Mouse (Mus musculus) kidney, adult 2 months (tissue): Measurements from ENCODE around the gene Phactr3. TPM values are rescaled to one million over a fixed set of nuclear protein-coding genes. Genes with fewer than 3 reads are reported as not detected.

Source experiments
- DNase-seq: peaks from one replicate; pipeline ENCODE4 v3.0.0; 2021
- H3K27ac ChIP-seq: fragments of 200-500 bp; 2 replicates; pipeline ENCODE4 v1.5.1; 2012; ENCODE audit warnings: low read depth, low read length, control low read depth, inconsistent platforms; ENCODE audit not compliant: insufficient read depth
- H3K27me3 ChIP-seq: fragments of 200-500 bp; replicated peaks from 2 replicates; pipeline ENCODE4 v1.6.1; 2012; ENCODE audit warnings: mild to moderate bottlenecking, moderate library complexity, low read length, inconsistent platforms; ENCODE audit not compliant: control insufficient read depth, insufficient read depth
- H3K36me3 ChIP-seq: fragments of 200-500 bp; 2 replicates; pipeline ENCODE4 v1.6.1; 2012; ENCODE audit warnings: mild to moderate bottlenecking, moderate library complexity, low read length, inconsistent platforms; ENCODE audit not compliant: control insufficient read depth, insufficient read depth
- H3K4me1 ChIP-seq: fragments of 200-500 bp; 2 replicates; pipeline ENCODE4 v1.6.1; 2011; ENCODE audit warnings: low read length; ENCODE audit not compliant: control insufficient read depth, insufficient read depth
- H3K4me3 ChIP-seq: fragments of 200-500 bp; 2 replicates; pipeline ENCODE4 v1.5.1; 2011; ENCODE audit warnings: mild to moderate bottlenecking, low read depth, low read length, control low read depth; ENCODE audit not compliant: insufficient read depth
- CTCF ChIP-seq: fragments of 200-500 bp; conservative IDR thresholded peaks from 2 replicates; pipeline ENCODE4 v1.5.1; 2011; ENCODE audit warnings: low read depth, mild to moderate bottlenecking, control low read depth, low read length, moderate library complexity, mixed read lengths; ENCODE audit not compliant: insufficient read depth, insufficient read length
- POLR2A ChIP-seq: fragments of 200-500 bp; IDR thresholded peaks from one replicate; pipeline ENCODE4 v1.6.1; 2011; ENCODE audit warnings: low read depth, low read length, control low read depth
- WGBS: fragments of 180-500 bp; shearing (Covaris S2); methylation state at CpG from one replicate; pipeline ENCODE4 v1.1.7; 2018; 5-methylcytosine and 5-hydroxymethylcytosine counted together
- polyA plus RNA-seq: library from polyadenylated mRNA; depleted of rRNA; stranded (reverse); fragments of >200 nt; gene quantifications from 2 replicates; pipeline ENCODE4 v1.2.3, GENCODE M21; 2012

Phactr3 gene
- polyA plus RNA-seq, 1 experiment = 0.17 TPM

DNA sequence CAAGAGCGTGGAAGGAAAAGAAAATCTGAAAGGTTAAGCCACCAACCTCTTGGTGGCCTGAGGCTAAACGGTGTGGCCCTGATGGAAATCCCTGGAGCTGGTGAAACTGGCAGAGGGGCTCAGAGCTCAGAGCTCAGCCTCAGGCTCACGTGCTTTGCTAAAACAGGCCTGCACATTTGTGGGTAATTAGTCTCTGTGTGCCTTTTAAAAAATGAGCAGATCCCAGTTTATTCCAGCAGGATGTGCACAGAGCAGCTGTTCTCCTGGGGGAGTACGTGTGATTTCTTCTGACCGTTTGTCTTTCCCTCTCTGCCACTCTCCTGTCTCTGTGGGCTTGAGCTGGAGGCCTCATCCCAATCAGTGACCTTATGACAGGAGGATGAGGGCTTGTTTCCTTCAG lies 35.4 kb downstream of the Phactr3 start:
- Histone ChIP-seq H3K36me3 (no peaks in the 10 kb centered on the region), H3K27me3 (no peaks in the 10 kb centered on the region), H3K4me1 (no peaks in the 10 kb centered on the region), H3K27ac (no peak overlapping the region), H3K4me3 (no peak overlapping the region)
- no peak for TF ChIP-seq CTCF
- TF ChIP-seq POLR2A = no peak
- no peak for DNase-seq
- 60% methylated on average over 5 of the region's 5 CpGs for WGBS

DNA sequence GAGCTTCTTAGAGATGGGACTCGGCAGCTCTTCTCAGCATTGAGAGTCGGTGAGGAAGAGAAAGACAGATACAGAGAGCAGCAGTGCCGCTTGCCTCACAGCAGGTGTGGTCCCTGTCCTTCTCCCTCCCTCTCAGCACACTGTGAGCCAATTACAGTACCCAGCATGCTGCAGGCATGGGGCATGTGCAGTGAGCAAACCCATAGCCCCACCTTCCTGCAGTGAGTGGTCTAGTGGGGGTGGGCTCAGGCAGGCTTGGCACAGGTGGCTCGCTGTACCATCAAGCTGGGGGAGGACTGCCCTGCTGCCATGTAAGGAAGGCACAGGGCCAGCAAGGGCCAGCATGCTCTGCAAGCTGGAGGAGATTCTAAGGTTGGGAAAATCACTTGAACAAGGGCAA lies 35.8 kb downstream of the Phactr3 start:
- no peaks in the 10 kb centered on the region for H3K4me1 ChIP-seq
- 47% methylated on average over 4 of the region's 4 CpGs for WGBS

DNA sequence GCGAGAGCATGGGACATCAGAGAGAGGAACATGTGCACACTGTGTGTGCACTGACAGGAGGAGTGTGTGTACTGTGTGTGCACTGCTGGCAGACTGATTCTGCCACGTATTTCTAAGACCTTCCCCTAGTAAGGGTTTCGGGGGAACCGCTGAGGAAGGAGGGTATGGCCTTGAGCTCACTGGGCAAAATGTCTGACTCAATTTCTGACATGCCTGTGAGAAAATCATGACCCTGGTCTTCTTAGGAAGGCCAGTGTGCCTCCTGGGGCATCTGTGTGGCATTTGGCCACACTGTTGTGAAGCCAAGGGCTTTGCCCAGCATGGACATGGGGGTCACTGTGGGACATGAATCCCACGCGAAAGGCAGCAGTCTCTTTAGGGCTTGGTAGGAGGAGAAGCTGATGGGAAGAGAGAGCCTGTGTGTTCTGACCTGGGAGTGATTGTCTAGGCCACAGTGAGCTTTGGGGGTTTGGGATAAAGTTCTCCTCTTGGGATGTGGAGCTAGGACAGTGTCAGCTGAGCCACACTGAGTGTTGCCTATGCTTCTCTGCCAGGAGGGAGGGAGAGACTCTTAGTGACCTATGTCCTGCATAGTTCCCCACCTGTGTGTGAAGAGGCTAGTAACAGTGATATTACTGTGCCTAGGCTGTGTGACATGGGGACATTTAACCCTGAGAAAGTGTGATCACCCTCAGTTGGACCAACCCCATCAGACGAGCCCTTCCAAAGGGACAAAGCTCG lies 36.6 kb downstream of the Phactr3 start:
- Histone ChIP-seq H3K4me3 (no peak overlapping the region), H3K27me3 (no peaks in the 10 kb centered on the region), H3K27ac (no peak overlapping the region), H3K4me1 (no peaks in the 10 kb centered on the region), H3K36me3 (no peaks in the 10 kb centered on the region)
- no peak for DNase-seq
- TF ChIP-seq CTCF = no peak
- no peak for TF ChIP-seq POLR2A
- 79% methylated on average over 8 of the region's 8 CpGs for WGBS

More for the DNA sequence above, 35.8 kb downstream of the Phactr3 start:
- Histone ChIP-seq H3K27me3 (no peaks in the 10 kb centered on the region), H3K36me3 (no peaks in the 10 kb centered on the region), H3K27ac (no peak overlapping the region), H3K4me3 (no peak overlapping the region)
- TF ChIP-seq POLR2A (no peak), CTCF (no peak)
- DNase-seq = no peak

DNA sequence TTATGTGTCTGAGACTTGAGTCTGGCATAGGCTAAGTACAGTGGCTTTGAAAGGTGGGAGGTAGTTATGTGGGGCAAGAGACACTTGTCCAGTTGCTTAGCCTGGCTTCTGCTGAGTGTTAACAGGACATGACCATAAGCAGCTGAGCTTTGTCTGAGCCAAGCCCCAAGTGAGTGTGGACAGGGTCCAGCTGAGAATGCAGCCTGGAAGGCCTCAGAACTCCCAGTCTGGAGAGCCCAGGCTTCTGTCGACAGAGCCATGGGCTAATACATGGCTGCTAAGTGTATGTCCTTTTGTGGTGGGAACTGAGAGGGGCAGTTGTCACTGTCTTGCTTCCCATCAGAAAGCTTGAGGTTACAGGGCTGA lies 37.1 kb downstream of the Phactr3 start:
- no peaks in the 10 kb centered on the region for H3K4me1 ChIP-seq
- H3K27me3 ChIP-seq = no peaks in the 10 kb centered on the region
- H3K27ac ChIP-seq = no peak overlapping the region
- DNase-seq = no peak
- no peaks in the 10 kb centered on the region for H3K36me3 ChIP-seq
- no peak overlapping the region for H3K4me3 ChIP-seq
- TF ChIP-seq POLR2A (no peak), CTCF (no peak)
- 61% methylated on average over 1 of the region's 1 CpGs for WGBS

DNA sequence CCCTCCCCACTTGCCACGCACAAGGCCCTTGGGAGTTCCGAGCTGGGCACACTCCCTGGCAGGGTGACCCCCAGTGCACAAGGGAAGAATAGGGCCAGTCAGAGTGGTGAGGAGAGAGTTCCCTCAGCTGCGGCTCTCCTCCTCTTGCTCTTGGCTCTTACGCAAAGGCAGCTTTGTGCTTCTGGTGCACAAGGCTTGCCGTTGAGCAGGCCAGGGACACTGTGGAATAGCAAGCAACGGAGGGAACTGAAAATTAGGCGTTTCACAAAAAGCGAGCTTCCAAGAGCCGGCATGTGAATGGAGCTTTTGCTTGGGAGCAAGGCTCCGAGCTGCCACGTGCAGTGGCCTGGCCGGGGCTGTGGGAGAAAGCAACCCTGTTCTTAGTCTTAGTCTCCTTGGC lies 40.2 kb downstream of the Phactr3 start:
- no peaks in the 10 kb centered on the region for H3K4me1 ChIP-seq
- no peak overlapping the region for H3K27ac ChIP-seq
- no peaks in the 10 kb centered on the region for H3K27me3 ChIP-seq
- H3K4me3 ChIP-seq = no peak overlapping the region
- no peak for TF ChIP-seq POLR2A
- no peak for TF ChIP-seq CTCF
- H3K36me3 ChIP-seq = no peaks in the 10 kb centered on the region
- 83% methylated on average over 12 of the region's 12 CpGs for WGBS
- no peak for DNase-seq

DNA sequence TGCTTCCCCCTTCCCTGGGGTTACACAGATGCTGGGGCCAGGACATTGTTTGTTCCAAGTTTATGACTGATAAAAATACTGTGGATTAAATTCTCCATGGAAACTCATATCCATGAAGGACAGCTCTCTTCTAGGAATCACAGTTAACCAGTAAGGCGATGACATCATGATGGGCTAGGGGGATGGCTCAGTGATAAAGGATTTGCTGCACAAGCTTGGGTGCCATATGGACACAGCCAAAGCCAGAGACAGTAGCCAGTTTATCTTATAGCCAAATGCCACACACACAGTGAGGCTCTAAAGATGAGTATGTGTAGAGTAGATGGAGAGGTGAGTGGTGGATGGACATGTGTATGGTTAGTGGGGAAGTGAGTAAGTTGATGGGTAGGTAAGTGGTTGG lies 45.2 kb downstream of the Phactr3 start:
- Histone ChIP-seq H3K27me3 (no peaks in the 10 kb centered on the region), H3K36me3 (no peaks in the 10 kb centered on the region), H3K4me3 (no peak overlapping the region), H3K4me1 (no peaks in the 10 kb centered on the region), H3K27ac (no peak overlapping the region)
- DNase-seq = no peak
- WGBS = 92% methylated on average over 1 of the region's 1 CpGs
- TF ChIP-seq CTCF (no peak), POLR2A (no peak)

DNA sequence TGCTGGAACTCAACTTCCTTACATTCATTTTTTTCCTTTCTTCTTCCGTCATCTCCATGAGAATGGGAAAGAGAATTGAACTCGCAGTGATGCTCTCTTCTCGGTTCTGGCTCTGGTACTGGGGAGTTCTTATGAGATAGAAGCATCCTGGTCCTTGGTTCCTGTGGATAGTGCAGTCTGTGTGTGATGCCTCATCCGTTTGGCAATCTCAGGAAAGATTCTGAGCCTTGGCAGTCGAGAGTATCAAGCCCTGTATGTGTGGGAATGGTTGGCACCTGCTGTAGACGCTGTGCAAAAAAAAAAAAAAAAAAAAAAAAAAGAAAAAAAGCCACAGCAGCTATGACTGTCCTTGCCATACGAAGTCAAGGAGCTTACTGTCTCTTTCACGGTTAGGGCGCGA lies 47.2 kb downstream of the Phactr3 start:
- no peak overlapping the region for H3K4me3 ChIP-seq
- H3K27ac ChIP-seq = no peak overlapping the region
- no peaks in the 10 kb centered on the region for H3K36me3 ChIP-seq
- TF ChIP-seq POLR2A (no peak), CTCF (no peak)
- no peak for DNase-seq
- no peaks in the 10 kb centered on the region for H3K4me1 ChIP-seq
- no peaks in the 10 kb centered on the region for H3K27me3 ChIP-seq
- 71% methylated on average over 10 of the region's 10 CpGs for WGBS
